ENCODE assay signal across 8 mouse cellular contexts in genomic region chr1:172000641-172001040, GRCm38 (mm10). TPM values are rescaled to one million over a fixed set of nuclear protein-coding genes. Genes with fewer than 3 reads are reported as not detected.
A peak's percentile ranks its signal among the peaks of the same experiment; 100 is the strongest.
DNase-seq lines count a peak whose midpoint lies in the region; ATAC-seq and TF ChIP-seq lines count a peak whose summit lies in the region.

No protein-coding gene starts in this region.

- DNase-seq in gastrocnemius, postnatal 14 days, result peak; percentile 41
- DNase-seq in gastrocnemius, adult 8-10 months (ENCODE audit: low spot score in 2 of 2), result no peak
- peak; percentile 73 for DNase-seq in adrenal gland, postnatal 10 days
- peak; percentile 71 for DNase-seq in kidney, postnatal 10 days
- DNase-seq in lung, adult 2 months, result peak; percentile 33
- DNase-seq in thymus, postnatal 36 days, result peak; percentile 86 to 88

- 55% methylated on average over 3 of the region's 3 CpGs for WGBS in lung, adult 2 months

- intact Hi-C loops in gastrocnemius, postnatal 14 days (cut with DNase I; ENCODE audit: low total_unique reads), result no loop called here

- ATAC-seq in frontal cortex, adult (ENCODE audit: low TSS enrichment), result peak; percentile 81
- peak; percentile 95 for ATAC-seq in neutrophil, adult 5-6 weeks (ENCODE audit: extremely low read depth, insufficient number of reproducible peaks, low FRiP score, poor library complexity, severe bottlenecking)

- TF ChIP-seq POLR2A in lung, adult 2 months (IDR thresholded peaks at IDR 0.05; ENCODE audit: borderline replicate concordance, extremely low read depth, low read depth, low read length), result no peak

- H3K4me3 ChIP-seq in lung, adult 2 months (replicated peaks; ENCODE audit: extremely low read depth, low read depth, low read length), result no peak overlapping the region

- TF ChIP-seq CTCF in lung, adult 2 months (IDR thresholded peaks at IDR 0.05; ENCODE audit: insufficient read depth, low read length), result peak; percentile 68

- H3K4me1 ChIP-seq in lung, adult 2 months (ENCODE audit: control insufficient read depth, insufficient read depth, low read length), result no peaks in the 10 kb centered on the region

RNA-seq across cellular contexts. Expression of gene Vangl2, which starts 27.6 kb away (rescaled TPM):
- 1 to 10 TPM; 1.9 to 2.6 TPM for total RNA-seq in gastrocnemius, postnatal 14 days (2021)
- total RNA-seq in gastrocnemius, adult 8-10 months (2022), result 1 to 10 TPM in 1 of 4 experiments, under 1 TPM in 3; 0.75 to 1.4 (median 0.85) TPM
- 10 to 100 TPM in 1 of 2 experiments, 1 to 10 TPM in 1; 6.3 to 10.6 TPM for total RNA-seq in adrenal gland, postnatal 10 days (2021)
- 4.4 and 9.6 TPM in 2 replicates for polyA plus RNA-seq in lung, adult 2 months (2012; rRNA removed)
- total RNA-seq in neutrophil, adult 5-6 weeks (2017), result 2.0 and 2.3 TPM in 2 replicates

RNA-seq across cellular contexts. Expression of gene Nhlh1, which starts 56.7 kb away (rescaled TPM):
- total RNA-seq in gastrocnemius, postnatal 14 days (2021), result not detected
- total RNA-seq in gastrocnemius, adult 8-10 months (2022), result not detected
- under 1 TPM in 1 of 2 experiments, not detected in 1; 0.09 TPM for total RNA-seq in adrenal gland, postnatal 10 days (2021)
- 0.05 TPM in 1 of 2 replicates, not detected in the other for polyA plus RNA-seq in lung, adult 2 months (2012; rRNA removed)
- total RNA-seq in neutrophil, adult 5-6 weeks (2017), result not detected in 2 replicates

Comparison
In these comparisons a context has a peak if more than half of its experiments do, and no peak if none do; other contexts are left out.
1. DNase-seq: peak in gastrocnemius, postnatal 14 days (single experiment), adrenal gland, postnatal 10 days (single experiment), kidney, postnatal 10 days (single experiment), lung, adult 2 months (single experiment) and thymus, postnatal 36 days (2 of 2); none in gastrocnemius, adult 8-10 months (0 of 2).